Mouse (Mus musculus): ENCODE measurements around the gene Ppp1r18. TPM values are rescaled to one million over a fixed set of nuclear protein-coding genes. Genes with fewer than 3 reads are reported as not detected.

Gene Ppp1r18
- polyA plus RNA-seq, 1 experiment from 2014 or later: 27.6 TPM

GRCm38 (mm10) chr17:35920384-35920783 is 55.0 kb downstream of the Ppp1r18 start:
- H3K27ac ChIP-seq: peak overlapping the region; percentile 87; the same call in 1 of the 2 replicates
- H3K4me1 ChIP-seq: peaks cover 25% of the 10 kb centered on the region
- H3K4me3 ChIP-seq: 0 out of 2 replicates have a peak overlapping the region, but pooled peaks have one; percentile 79
- H3K27me3 ChIP-seq: no peaks in the 10 kb centered on the region
- no peaks in the 10 kb centered on the region for H3K9me3 ChIP-seq
- peak overlapping the region; percentile 95 for H3K4me2 ChIP-seq (replicated peaks)
- WGBS: 90% methylated on average over 1 of the region's 1 CpGs
- 0 out of 2 replicates have a peak overlapping the region, but pooled peaks have one; percentile 65 for H3K9ac ChIP-seq
- no peak for ATAC-seq (ENCODE audit: low FRiP score, low read depth)
- H3K36me3 ChIP-seq: peaks cover 33% of the 10 kb centered on the region

GRCm38 (mm10) chr17:35920862-35921562 is 55.6 kb downstream of the Ppp1r18 start:
- 75% methylated on average over 5 of the region's 5 CpGs for WGBS
- H3K36me3 ChIP-seq: peaks cover 38% of the 10 kb centered on the region
- peak overlapping the region; percentile 87; the same call in 1 of the 2 replicates for H3K27ac ChIP-seq
- no peaks in the 10 kb centered on the region for H3K27me3 ChIP-seq
- H3K4me1 ChIP-seq: peaks cover 22% of the 10 kb centered on the region
- H3K4me2 ChIP-seq (replicated peaks): no peak overlapping the region
- H3K9ac ChIP-seq: no peak overlapping the region
- ATAC-seq (ENCODE audit: low FRiP score, low read depth): no peak
- no peak overlapping the region for H3K4me3 ChIP-seq
- no peaks in the 10 kb centered on the region for H3K9me3 ChIP-seq

DNA sequence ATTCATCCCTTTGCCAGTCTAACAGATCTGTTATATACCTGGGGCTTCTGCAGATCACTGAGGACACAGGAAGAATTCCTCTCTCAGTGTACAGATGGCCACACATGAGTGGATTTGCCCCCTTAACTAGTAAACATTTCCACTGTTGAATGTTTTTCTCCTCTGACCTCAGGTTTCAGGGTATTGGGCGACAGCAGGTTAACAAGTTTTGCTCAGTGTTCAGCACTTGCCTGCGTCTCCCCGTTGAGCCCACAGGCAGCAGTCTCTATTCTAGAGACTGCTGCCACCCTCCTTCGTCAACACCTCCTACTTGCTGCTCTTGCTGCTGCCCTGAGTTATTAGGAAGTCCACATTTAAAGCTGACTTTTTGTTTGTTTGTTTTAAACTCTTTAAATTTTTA is 56.3 kb downstream of the Ppp1r18 start:
- Histone ChIP-seq H3K4me1 (peaks cover 22% of the 10 kb centered on the region), H3K9ac (no peak overlapping the region), H3K4me3 (no peak overlapping the region), H3K9me3 (no peaks in the 10 kb centered on the region), H3K27me3 (no peaks in the 10 kb centered on the region), H3K36me3 (peaks cover 45% of the 10 kb centered on the region), H3K4me2 (replicated peaks) (no peak overlapping the region), H3K27ac (no peak overlapping the region)
- no peak for ATAC-seq (ENCODE audit: low FRiP score, low read depth)
- WGBS: 82% methylated on average over 4 of the region's 4 CpGs

DNA sequence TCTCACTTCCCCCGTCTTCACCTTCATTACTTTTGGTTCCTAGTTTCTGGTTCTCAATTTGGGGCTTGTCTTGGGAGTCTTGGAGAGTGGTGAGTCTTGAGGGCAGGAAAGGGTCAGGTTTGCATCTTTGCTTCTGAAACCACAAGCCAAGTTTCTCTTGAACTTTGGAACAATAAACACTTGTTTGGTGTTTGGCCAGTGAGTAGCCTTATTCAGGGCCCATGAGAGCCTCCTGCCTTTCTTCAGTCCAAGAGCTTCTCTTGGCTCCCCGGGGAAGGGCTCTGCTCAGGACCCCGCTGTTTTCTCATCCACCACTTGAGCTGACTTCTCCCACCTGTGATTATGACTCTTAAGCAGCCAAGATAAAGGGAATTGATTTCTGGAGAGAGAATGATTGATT is 57.2 kb downstream of the Ppp1r18 start:
- Histone ChIP-seq H3K36me3 (peaks cover 53% of the 10 kb centered on the region), H3K4me1 (peaks cover 22% of the 10 kb centered on the region), H3K27ac (no peak overlapping the region), H3K9ac (no peak overlapping the region), H3K4me2 (replicated peaks) (no peak overlapping the region), H3K9me3 (no peaks in the 10 kb centered on the region), H3K4me3 (no peak overlapping the region), H3K27me3 (no peaks in the 10 kb centered on the region)
- no peak for ATAC-seq (ENCODE audit: low FRiP score, low read depth)
- 83% methylated on average over 3 of the region's 3 CpGs for WGBS

DNA sequence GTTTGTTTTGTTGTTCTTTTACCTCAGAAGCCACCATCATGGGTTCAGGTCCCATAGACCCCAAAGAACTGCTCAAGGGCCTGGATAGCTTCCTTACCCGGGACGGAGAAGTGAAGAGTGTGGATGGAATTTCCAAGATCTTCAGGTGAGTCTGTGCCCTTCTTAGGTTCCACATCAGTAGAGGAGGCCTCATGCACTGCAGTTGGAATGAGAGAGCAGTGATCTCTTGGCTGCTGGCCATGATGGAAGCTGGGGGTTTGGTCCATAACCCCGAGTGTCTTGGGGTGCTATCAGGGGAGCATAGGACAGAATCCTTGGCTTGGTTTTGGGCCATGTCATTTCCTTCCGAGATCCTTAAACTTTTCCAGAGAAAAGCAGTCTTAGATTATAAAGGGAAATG is 57.9 kb downstream of the Ppp1r18 start:
- Histone ChIP-seq H3K9me3 (no peaks in the 10 kb centered on the region), H3K9ac (no peak overlapping the region), H3K4me2 (replicated peaks) (no peak overlapping the region), H3K36me3 (peaks cover 60% of the 10 kb centered on the region), H3K4me3 (no peak overlapping the region), H3K27me3 (no peaks in the 10 kb centered on the region), H3K27ac (no peak overlapping the region), H3K4me1 (peaks cover 22% of the 10 kb centered on the region)
- WGBS: 90% methylated on average over 4 of the region's 4 CpGs
- no peak for ATAC-seq (ENCODE audit: low FRiP score, low read depth)

MicroRNAs encoded within 50 kb of the gene (microRNA counts, 519-probe panel; counts per million panel counts)
- microRNA mmu-miR-1894-3p (not detected), microRNA mmu-miR-1894-5p (not detected)

Small RNAs within 50 kb of the gene (microRNA-seq; reads per million reads assigned to microRNA genes)
- gene Gm28033 (0.70 reads per million), gene Mir1894 (not detected)

Other genes with a start within 250 kb of the Ppp1r18 start
- gene Gm9573, start 239.0 kb upstream of the Ppp1r18 start, polyA plus RNA-seq (2015; fragmentation: Nextera tagmentation; extraction: Ambion mirVana): not detected in 2 replicates
- gene Mucl3, start 221.9 kb upstream of the Ppp1r18 start, polyA plus RNA-seq (2015; fragmentation: Nextera tagmentation; extraction: Ambion mirVana): 0.11 and 0.24 TPM in 2 replicates
- 17.8 and 21.0 TPM in 2 replicates for gene Vars2, start 198.0 kb upstream of the Ppp1r18 start, polyA plus RNA-seq (2015; fragmentation: Nextera tagmentation; extraction: Ambion mirVana)
- gene Gtf2h4, start 191.9 kb upstream of the Ppp1r18 start, polyA plus RNA-seq (2015; fragmentation: Nextera tagmentation; extraction: Ambion mirVana): 45.3 and 48.0 TPM in 2 replicates
- 47.1 and 57.9 TPM in 2 replicates for gene Ddr1, start 161.0 kb upstream of the Ppp1r18 start, polyA plus RNA-seq (2015; fragmentation: Nextera tagmentation; extraction: Ambion mirVana)
- 13.7 and 14.7 TPM in 2 replicates for gene Ier3, start 43.9 kb upstream of the Ppp1r18 start, polyA plus RNA-seq (2015; fragmentation: Nextera tagmentation; extraction: Ambion mirVana)
- gene Flot1, start 42.4 kb upstream of the Ppp1r18 start, polyA plus RNA-seq (2015; fragmentation: Nextera tagmentation; extraction: Ambion mirVana): 50.2 and 57.5 TPM in 2 replicates
- 1,168 and 1,170 TPM in 2 replicates for gene Tubb5, start 27.3 kb upstream of the Ppp1r18 start, polyA plus RNA-seq (2015; fragmentation: Nextera tagmentation; extraction: Ambion mirVana)
- 13.5 and 15.5 TPM in 2 replicates for gene Mdc1, start 24.1 kb upstream of the Ppp1r18 start, polyA plus RNA-seq (2015; fragmentation: Nextera tagmentation; extraction: Ambion mirVana)
- gene Nrm, start 4.3 kb upstream of the Ppp1r18 start, polyA plus RNA-seq (2015; fragmentation: Nextera tagmentation; extraction: Ambion mirVana): 54.9 and 55.1 TPM in 2 replicates
- 41.8 and 42.5 TPM in 2 replicates for gene Dhx16, start 14.2 kb downstream of the Ppp1r18 start, polyA plus RNA-seq (2015; fragmentation: Nextera tagmentation; extraction: Ambion mirVana)
- 21.9 and 25.0 TPM in 2 replicates for gene 2310061I04Rik, start 31.8 kb downstream of the Ppp1r18 start, polyA plus RNA-seq (2015; fragmentation: Nextera tagmentation; extraction: Ambion mirVana)
- 128 and 139 TPM in 2 replicates for gene Atat1, start 44.5 kb downstream of the Ppp1r18 start, polyA plus RNA-seq (2015; fragmentation: Nextera tagmentation; extraction: Ambion mirVana)
- gene Mrps18b, start 50.8 kb downstream of the Ppp1r18 start, polyA plus RNA-seq (2015; fragmentation: Nextera tagmentation; extraction: Ambion mirVana): 67.1 and 67.5 TPM in 2 replicates
- gene Ppp1r10, start 50.8 kb downstream of the Ppp1r18 start, polyA plus RNA-seq (2015; fragmentation: Nextera tagmentation; extraction: Ambion mirVana): 42.4 and 43.7 TPM in 2 replicates
- gene Abcf1, start 104.2 kb downstream of the Ppp1r18 start, polyA plus RNA-seq (2015; fragmentation: Nextera tagmentation; extraction: Ambion mirVana): 104 and 109 TPM in 2 replicates
- gene Gnl1, start 114.3 kb downstream of the Ppp1r18 start, polyA plus RNA-seq (2015; fragmentation: Nextera tagmentation; extraction: Ambion mirVana): 60.8 and 65.1 TPM in 2 replicates
- 44.4 and 46.4 TPM in 2 replicates for gene Prr3, start 114.6 kb downstream of the Ppp1r18 start, polyA plus RNA-seq (2015; fragmentation: Nextera tagmentation; extraction: Ambion mirVana)
- 3.4 and 4.1 TPM in 2 replicates for gene H2-T24, start 155.0 kb downstream of the Ppp1r18 start, polyA plus RNA-seq (2015; fragmentation: Nextera tagmentation; extraction: Ambion mirVana)
- gene H2-T23, start 167.3 kb downstream of the Ppp1r18 start, polyA plus RNA-seq (2015; fragmentation: Nextera tagmentation; extraction: Ambion mirVana): 7.3 TPM in 2 replicates
- gene H2-T22, start 177.2 kb downstream of the Ppp1r18 start, polyA plus RNA-seq (2015; fragmentation: Nextera tagmentation; extraction: Ambion mirVana): 18.8 and 21.1 TPM in 2 replicates
- gene Gm6034, start 177.4 kb downstream of the Ppp1r18 start, polyA plus RNA-seq (2015; fragmentation: Nextera tagmentation; extraction: Ambion mirVana): not detected in 2 replicates
- not detected in 2 replicates for gene Gm11127, start 192.8 kb downstream of the Ppp1r18 start, polyA plus RNA-seq (2015; fragmentation: Nextera tagmentation; extraction: Ambion mirVana)

Data from limb, embryonic 13.5 days (tissue).